Mouse (Mus musculus) embryo, embryonic 10.5 days (tissue): Measurements from ENCODE around the gene Btbd16.

Source experiments
- DNase-seq: peaks from one replicate; pipeline ENCODE4 v3.0.0-alpha.2; 2015; ENCODE audit warnings: low spot score

The Btbd16 gene

GRCm38 (mm10) chr7:130768151-130768550 lies 5.7 kb upstream of the Btbd16 start:
- no peak for DNase-seq

GRCm38 (mm10) chr7:130770707-130771106 lies 3.2 kb upstream of the Btbd16 start:
- peak; percentile 93 for DNase-seq

- peak; percentile 69 for DNase-seq
Observed at GRCm38 (mm10) chr7:130773171-130773830, 568 bp upstream of the Btbd16 start.

GRCm38 (mm10) chr7:130780866-130781419 lies 7.1 kb downstream of the Btbd16 start:
- no peak for DNase-seq

GRCm38 (mm10) chr7:130782501-130783050 lies 8.7 kb downstream of the Btbd16 start:
- DNase-seq, result no peak

- DNase-seq, result no peak
Observed at GRCm38 (mm10) chr7:130785923-130786575, 12.2 kb downstream of the Btbd16 start.

GRCm38 (mm10) chr7:130786708-130787107 lies 12.8 kb downstream of the Btbd16 start:
- no peak for DNase-seq

GRCm38 (mm10) chr7:130787537-130787936 lies 13.7 kb downstream of the Btbd16 start:
- DNase-seq, result no peak

GRCm38 (mm10) chr7:130788950-130789349 lies 15.1 kb downstream of the Btbd16 start:
- no peak for DNase-seq

- no peak for DNase-seq
Observed at GRCm38 (mm10) chr7:130789456-130789855, 15.6 kb downstream of the Btbd16 start.

GRCm38 (mm10) chr7:130793671-130794070 lies 19.8 kb downstream of the Btbd16 start:
- no peak for DNase-seq

- DNase-seq, result peak; percentile 11
Observed at GRCm38 (mm10) chr7:130796786-130797185, 22.9 kb downstream of the Btbd16 start.

- no peak for DNase-seq
Observed at GRCm38 (mm10) chr7:130797524-130797923, 23.7 kb downstream of the Btbd16 start.

GRCm38 (mm10) chr7:130799418-130799817 lies 25.5 kb downstream of the Btbd16 start:
- DNase-seq, result no peak

GRCm38 (mm10) chr7:130800681-130801080 lies 26.8 kb downstream of the Btbd16 start:
- peak; percentile 3 for DNase-seq

GRCm38 (mm10) chr7:130801811-130802210 lies 27.9 kb downstream of the Btbd16 start:
- DNase-seq, result no peak

GRCm38 (mm10) chr7:130803251-130803825 lies 29.5 kb downstream of the Btbd16 start:
- no peak for DNase-seq

- no peak for DNase-seq
Observed at GRCm38 (mm10) chr7:130804991-130805390, 31.1 kb downstream of the Btbd16 start.

GRCm38 (mm10) chr7:130807749-130808148 lies 33.9 kb downstream of the Btbd16 start:
- DNase-seq, result no peak

- no peak for DNase-seq
Observed at GRCm38 (mm10) chr7:130808694-130809093, 34.8 kb downstream of the Btbd16 start.

GRCm38 (mm10) chr7:130810238-130810637 lies 36.4 kb downstream of the Btbd16 start:
- DNase-seq, result no peak

GRCm38 (mm10) chr7:130812407-130812806 lies 38.5 kb downstream of the Btbd16 start:
- DNase-seq, result no peak

- DNase-seq, result no peak
Observed at GRCm38 (mm10) chr7:130815601-130816000, 41.7 kb downstream of the Btbd16 start.
